Mouse (Mus musculus): ENCODE measurements around the gene S100a16.

GRCm38 (mm10) chr3:90585595-90585994 lies 48.5 kb downstream of the S100a16 start:
- peak; percentile 86 for TF ChIP-seq CTCF (conservative IDR thresholded peaks at IDR 0.05; ENCODE audit: insufficient read depth, insufficient read length, low read depth, low read length)
- TF ChIP-seq POLR2A (IDR thresholded peaks at IDR 0.05; ENCODE audit: low read depth, low read length): no peak

Measured in kidney, adult 2 months (tissue).